Mouse (Mus musculus): Measurements from ENCODE around the gene Olfr457.

- TF ChIP-seq CTCF (IDR thresholded peaks at IDR 0.05; ENCODE audit: low read depth, low read length) (no peak), EP300 (IDR thresholded peaks at IDR 0.05; ENCODE audit: insufficient read depth, low read depth, low read length) (no peak), POLR2A (IDR thresholded peaks at IDR 0.05; ENCODE audit: insufficient read depth, low read length) (no peak)
Measured at GRCm38 (mm10) chr6:42489731-42490130, 13.6 kb upstream of the Olfr457 start.

All from ES-Bruce4 (cell line).